Mouse (Mus musculus): ENCODE results near the gene Spns3. TPM values are rescaled to one million over a fixed set of nuclear protein-coding genes. Genes with fewer than 3 reads are reported as not detected.
A peak's percentile ranks its signal among the peaks of the same experiment; 100 is the strongest.

The Spns3 gene
- under 1 TPM; 0.21 to 0.55 TPM for total RNA-seq (2021)
- long read RNA-seq, experiment 1: 0 reads
- long read RNA-seq, experiment 2, full-length matches to known transcripts: 1 of 1 reads
- long read RNA-seq, experiment 2, partial matches to known transcripts: 0 of 1 reads
- long read RNA-seq, experiment 2, other reads (novel, unspliced or antisense): 0 of 1 reads

DNA sequence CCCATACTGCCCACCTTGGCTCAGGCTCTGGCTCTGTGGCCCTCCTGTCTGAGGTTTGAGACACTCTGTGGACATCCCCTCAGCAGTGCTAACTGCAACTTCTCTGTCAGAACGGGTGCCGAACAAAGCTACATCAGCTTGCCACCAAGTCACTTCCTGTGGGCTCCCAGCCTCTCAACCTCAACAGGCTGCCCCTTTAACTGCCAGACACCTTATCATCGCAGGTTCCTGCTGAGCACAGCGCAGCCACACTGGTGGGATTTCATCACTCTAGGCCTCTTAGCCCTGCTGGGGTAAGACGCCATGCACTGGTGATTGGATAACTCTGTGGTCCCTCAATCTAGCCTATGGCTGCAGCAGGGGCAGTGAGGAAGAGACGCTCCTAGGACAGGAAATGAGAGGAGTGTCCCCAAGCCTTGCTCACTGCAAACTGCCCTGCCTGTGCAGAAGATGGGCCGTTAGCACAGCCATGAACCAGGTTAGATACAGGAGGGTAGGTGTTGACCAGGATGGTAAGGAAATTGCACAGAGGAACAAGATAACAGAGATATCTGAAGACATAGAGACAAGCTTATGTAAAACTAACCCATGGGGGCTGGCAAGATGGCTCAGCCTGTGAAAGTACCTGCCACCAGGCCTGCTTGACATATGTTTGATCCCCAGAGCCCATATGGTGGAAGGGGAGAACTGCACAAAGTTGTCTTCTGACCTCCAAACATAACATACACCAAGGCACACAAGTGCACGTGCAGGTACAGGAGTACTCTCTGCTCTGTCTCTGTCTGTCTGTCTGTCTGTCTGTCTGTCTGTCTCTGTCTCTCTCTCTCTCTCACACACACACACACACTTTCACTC lies at the start of gene Spns3:
Gene Spns3 (minus strand): TSS at position 373 of the 855 bp plus-strand sequence.
- no peak for DNase-seq

- no peak for DNase-seq
Measured at GRCm38 (mm10) chr11:72597780-72598179, 47.5 kb upstream of the Spns3 start.

DNA sequence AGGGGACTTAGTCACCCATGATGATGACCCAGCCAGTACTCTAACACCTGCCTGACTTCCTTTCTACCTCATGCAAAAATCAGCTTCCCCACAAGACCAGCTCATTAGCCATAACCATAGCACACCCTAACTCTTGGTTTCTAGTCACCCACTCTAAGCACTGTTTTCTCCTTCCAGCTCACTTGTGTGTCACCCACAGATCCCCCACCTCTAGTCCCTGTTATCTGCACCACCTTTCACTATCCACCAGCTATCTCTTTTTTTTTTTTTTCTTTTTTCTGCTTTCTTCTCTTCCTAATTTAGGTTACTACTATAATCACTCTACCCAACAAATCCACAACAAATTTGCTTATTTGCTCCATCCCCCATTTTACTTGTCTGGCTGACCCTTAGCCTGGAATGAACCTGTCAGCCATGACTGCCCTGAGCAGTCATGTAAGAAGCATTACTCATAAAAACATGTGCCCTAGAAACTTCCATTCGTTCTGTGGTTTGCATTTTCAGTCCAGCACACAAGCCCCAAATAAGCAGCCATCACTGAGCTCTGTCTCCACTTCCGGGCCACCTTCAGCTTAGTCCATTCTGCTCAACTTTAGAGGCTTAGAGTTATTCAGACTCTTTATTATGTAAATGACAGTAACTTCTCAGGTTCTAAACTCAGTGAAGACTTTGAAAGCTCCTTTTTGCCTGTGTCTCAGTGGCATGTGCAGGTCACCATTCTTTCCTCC lies 44.9 kb upstream of the Spns3 start:
- DNase-seq: no peak

GRCm38 (mm10) chr11:72587537-72588233 lies 37.4 kb upstream of the Spns3 start:
- no peak for DNase-seq

DNA sequence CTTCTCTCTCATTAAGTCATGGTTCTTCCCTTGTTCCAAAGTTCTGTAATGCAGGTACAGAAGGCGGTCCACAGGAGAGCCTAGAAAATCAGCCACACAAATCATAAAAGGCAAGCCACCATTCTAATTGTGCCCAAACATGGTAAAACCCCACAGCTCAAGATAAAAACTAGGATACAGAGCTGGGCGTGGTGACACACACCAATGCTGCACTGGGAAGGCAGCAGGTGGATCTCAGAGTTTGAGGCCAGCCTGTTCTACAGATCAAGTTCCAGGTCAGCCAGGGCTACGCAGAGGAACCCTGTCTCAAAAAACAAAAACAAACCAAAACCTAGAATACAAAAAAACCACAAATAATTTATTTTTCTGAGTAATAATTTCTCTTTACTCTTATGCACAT lies 36.3 kb upstream of the Spns3 start:
- DNase-seq: no peak

GRCm38 (mm10) chr11:72583092-72583491 lies 32.8 kb upstream of the Spns3 start:
- no peak for DNase-seq

DNA sequence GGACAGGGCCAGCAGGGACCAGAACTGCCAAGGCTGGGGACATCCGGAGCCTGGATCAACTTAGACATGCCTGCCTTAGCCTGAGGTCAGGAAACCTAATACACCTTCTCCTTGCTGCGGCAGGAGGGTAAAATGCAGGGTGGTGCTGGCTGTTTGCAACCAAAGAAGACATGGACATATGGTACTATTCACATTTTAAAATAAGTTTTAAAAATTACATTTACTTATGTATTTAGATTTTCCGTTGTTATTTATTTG lies 32.1 kb upstream of the Spns3 start:
- DNase-seq: no peak

DNA sequence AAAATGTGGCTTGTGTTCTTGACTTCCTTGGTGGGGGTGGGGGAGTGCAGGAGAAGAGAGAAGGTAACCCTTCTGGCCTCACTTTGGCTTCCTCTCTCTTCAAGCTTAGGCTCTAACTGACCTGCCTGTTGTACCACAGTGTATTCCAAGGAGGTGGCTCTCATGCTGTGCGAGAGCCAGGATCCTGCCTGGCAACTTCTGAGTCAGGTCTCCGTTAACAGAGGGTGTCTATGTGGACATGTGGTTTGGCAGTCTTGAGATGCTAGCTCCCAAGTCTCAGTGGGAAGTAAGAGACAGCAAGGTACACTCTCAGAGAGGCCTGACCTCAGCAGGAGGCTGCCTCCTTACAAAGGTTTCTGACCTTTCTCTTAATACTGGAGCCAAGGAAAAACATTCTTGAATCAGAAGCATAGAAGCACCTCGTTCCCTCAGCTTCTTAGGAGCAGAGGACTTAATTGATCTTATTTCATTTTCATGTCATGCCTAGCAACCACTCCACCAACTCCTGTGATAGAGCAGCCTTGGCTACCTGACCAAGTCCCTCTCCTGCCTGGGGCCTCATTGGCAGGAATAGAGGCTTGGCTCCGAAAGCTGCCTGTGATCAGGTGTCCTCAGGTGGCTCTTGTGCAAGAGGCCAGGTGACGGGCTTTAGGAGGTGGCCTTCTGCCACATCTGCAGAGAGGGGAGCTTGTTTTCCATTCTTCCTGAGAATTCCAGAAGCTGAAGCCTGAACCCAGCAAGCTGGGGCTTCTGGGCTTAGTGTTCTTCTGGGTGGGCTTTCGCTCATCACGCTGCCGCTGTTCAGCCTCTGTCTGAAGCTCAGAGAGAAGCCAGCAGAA lies 31.5 kb upstream of the Spns3 start:
- DNase-seq: peak; percentile 5

- DNase-seq: no peak
Measured at GRCm38 (mm10) chr11:72578471-72578870, 28.2 kb upstream of the Spns3 start.

DNA sequence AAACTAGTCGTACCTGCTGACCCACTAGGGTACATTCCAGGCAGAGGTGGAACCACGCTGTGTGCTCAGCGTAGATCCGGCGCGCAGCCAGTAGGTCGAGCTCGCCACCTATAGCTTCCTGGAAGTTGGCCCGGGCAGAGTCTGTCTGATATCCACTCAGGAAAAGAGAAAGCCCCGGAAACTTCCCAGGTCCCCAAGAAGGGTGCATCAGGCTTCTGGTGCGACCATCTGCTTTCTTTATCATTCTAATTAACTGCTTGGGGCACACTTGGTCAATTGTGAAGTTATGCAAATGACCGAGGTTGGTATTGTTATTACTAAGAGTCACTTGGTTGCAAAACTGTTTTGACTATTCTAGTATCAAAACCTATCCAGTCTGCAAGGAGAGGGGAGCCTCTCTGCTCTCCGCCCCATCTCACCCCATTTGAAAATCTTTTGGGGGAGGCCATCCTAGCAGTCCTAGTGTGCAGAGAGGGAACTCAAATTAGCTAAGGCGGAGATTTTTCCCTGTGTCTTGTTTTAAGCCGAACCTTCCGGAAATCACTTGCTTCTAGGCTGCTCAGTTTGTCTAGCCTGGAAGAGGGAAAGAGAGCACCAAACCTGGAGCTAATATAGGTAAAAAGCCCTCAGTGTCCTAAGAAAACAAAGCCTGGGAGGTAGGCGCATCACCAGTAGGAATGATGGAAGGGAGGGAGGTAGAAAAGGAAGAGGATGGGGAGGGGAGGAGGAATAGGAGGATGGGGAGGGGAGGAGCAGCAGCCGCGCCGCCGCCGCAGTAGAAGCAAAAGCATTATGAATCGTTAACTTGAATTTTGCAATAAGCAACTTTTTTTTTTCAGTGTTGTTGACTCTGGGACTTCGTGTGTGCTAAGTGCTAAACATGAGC lies 26.4 kb upstream of the Spns3 start:
- DNase-seq: peak; percentile 37

DNA sequence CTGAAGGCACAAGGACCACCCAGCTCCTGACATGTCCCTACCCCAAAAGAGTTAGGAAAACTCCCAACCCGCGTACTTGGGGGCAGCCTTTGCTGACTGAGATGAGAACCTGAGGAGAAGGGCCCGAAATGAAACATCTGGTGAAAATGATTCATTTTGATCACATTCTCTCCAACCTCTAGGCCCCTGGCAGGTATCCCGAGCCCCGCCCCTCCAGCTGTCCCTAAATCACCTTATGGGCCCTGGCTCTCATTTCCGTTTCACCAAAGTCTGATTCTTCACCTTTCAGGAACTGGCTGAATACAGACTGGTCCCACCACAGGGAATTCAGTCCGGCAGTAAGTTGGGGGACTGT lies 25.8 kb upstream of the Spns3 start:
- no peak for DNase-seq

DNA sequence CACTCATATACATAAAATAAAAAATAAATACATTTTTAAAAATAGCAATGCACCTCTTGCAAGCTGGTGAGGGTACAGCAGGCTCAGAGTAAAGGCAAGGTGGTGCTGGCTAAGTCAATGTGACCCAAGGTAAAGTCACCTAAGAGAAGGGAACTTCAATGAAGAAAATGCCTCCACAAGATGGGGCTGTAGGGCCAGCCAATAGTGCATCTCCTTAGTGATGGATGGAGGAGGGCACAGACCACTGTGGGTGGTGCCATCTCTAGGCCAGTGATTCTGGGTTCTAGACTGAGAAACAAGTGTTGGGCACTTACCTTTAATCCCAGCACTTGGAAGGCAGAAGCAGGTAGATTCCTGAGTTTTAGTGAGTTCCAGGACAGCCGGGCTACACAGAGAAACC lies 23.5 kb upstream of the Spns3 start:
- DNase-seq: peak; percentile 52

DNA sequence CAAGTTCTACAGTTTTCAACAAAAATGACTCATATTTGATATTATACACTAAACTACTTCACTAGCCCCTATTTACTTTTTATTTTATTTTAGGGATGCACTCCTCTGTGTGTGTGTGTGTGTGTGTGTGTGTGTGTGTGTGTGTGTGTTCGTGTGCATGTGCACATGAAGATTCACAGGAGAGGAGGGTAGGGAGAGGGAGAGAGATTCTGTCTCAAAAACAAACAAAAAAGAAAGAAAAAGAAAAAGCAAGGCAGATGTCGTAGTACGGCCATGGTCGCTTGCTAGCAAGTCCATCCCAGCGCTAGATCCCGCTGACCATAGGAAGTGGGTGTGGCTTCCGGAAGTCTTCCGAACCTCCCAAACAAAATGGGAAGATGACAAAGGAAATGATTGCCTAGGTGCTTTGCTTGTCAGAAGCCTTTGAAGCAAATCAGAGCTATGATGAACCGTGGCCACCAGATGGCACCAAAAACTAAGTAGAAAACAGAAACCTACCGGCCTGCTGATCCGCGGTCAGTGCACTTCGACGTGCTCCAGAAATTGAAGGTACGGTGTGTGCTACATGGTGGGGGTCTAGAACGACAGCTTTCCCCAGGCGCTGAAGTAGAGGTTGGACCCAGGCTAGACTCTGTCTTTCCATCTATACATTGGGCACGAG lies 20.1 kb upstream of the Spns3 start:
- DNase-seq: peak; percentile 88

DNA sequence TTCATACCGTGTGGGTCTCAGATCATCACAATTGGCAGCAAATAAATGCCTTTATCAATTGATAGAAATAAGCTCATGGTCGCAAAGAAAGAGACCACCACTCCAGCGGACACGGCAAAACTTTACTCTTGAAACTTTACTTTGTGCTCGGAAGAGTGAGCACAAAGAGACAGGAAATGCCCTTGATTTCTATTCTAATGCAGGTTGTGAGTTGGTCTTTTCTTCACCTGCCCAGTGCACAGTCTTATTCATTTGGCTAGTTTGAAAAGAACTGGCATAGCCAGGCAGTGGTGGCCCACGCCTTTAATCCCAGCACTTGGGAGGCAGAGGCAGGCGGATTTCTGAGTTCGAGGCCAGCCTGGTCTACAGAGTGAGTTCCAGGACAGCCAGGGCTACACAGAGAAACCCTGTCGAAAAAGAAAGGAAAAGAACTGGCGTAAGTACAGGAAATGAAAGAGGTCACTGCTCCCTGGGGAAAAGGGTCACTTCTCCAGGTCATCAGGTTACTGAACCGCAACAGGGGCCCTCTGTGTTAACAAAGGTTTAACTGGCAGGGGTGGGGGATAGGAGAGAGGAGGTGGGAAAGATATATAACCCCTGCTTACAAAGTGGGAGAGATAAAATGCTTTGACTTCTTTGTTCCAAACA lies 19.5 kb upstream of the Spns3 start:
- DNase-seq: no peak

DNA sequence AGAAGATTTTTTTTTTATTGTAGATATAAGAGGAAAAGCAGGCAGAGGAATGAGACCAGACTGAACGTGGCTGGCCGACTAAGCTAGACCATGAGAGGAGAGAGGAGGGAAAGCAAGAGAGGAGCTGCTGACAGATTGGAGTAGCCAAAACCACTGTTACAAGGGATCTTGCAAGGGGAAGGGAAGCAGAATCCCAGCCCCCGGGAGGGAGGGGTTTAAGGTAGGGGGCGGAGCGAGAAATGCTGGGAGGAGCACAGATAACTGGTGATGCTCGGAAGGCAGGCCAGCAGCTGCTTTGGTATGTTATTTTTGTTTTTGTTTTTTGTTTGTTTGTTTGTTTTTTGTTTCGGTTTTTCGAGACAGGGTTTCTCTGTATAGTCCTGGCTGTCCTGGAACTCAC lies 18.7 kb upstream of the Spns3 start:
- DNase-seq: no peak

DNA sequence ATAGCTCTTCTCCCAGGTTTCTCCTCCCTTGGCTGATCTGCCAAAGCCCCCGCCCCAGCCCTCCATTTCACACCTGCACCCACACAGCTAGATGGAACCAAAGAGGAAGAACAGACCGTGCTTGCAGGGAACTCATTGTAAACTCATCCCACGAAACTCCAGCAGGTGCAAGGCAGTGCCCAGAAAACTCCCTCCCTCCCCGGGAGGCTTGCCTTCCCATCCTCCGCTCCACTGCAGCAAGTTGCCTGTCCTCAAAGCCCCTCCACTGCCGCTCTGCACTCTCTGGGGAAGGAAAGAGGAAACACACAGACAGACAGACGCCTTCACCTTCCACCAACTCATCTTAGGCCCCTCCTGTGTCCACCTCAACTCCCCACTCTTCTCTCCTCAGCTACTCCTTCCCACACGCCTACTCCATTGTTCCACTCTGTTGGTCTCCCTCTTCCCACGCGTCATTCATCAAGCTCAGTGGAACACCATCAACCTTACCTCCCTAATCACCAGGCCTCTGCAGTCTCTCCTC lies 16.6 kb upstream of the Spns3 start:
- no peak for DNase-seq

- no peak for DNase-seq
Measured at GRCm38 (mm10) chr11:72566304-72566703, 16.0 kb upstream of the Spns3 start.

- no peak for DNase-seq
Measured at GRCm38 (mm10) chr11:72564232-72564807, 14.0 kb upstream of the Spns3 start.

DNA sequence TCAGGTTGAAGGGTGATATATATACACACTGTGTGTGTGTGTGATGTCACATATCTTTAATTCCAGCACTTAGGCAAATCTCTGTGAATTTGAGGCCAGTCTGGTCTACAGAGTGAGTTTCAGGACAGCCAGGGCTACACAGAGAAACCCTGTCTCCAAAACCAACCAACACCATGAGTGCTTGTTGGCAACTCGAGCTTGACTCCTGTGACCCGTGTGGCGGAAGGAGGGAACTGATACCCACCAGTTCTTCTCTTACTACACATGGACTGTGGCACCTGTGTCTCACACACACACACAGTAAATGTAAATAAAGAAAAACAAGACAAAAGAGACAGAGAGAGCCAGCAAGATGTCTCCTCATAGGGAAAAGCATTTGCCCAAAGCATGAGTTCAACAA lies 10.4 kb upstream of the Spns3 start:
- DNase-seq: no peak

Data from adrenal gland, postnatal 10 days (tissue).